Mouse (Mus musculus) heart, adult 8-10 months (tissue): Measurements from ENCODE around the gene Lin52. TPM values are rescaled to one million over a fixed set of nuclear protein-coding genes. Genes with fewer than 3 reads are reported as not detected.
"Not testable (repeated sequence)": the region's sequence is repeated elsewhere in the genome, so short reads cannot be mapped to it uniquely, and the experiment has no call there.

ENCODE experiments used
- DNase-seq: peaks from one replicate; pipeline ENCODE4 v3.0.0; 2022; ENCODE audit warnings: low spot score
- total RNA-seq, 4 experiments: library from RNA; stranded (reverse); gene quantifications; 2 replicates each; pipeline ENCODE4 v1.2.4; 2022

Gene Lin52
- total RNA-seq, 4 experiments from 2014 or later, result 11.2 to 13.4 (median 12.9) TPM

DNA sequence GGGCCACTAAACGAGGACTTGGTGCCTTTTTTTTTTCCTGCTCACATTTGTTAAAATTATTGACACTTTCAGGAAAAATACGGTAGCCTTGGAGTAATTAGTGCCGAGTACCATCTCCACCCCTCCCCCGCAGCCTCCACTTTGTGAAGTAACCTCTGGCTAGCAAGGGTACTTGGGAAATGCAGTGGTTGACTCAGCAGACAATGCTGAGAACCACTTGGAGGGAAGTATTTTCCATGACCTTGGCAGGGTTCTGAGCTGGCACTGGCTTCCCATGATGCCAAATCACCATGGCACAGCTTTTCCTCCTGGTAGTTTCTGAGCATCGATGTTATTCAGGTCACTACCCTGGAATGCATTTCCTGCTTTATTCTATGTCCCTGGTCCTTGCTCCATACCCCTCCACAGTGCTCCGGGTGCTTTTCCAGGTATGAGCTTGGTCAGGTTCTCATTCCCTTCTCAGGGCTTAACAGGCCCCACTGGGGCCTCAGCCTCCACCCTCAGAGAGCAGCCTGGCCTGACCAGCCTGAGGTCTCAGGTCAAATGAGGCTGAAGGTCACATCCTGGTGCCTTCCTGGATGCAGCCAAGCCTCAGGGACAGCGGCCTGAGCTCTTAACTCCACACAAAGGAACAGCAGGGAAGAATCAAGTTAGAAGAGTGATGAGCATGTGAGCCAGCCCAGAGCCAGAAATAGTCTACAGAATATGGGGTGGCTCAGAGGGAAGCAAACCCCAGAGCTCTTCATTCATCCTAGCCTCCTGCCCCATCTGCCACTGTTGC, 82.7 kb downstream of the Lin52 start:
- no peak for DNase-seq

GRCm38 (mm10) chr12:84539537-84539936, 88.3 kb downstream of the Lin52 start:
- DNase-seq, result not testable (repeated sequence)

GRCm38 (mm10) chr12:84541391-84541958, 90.3 kb downstream of the Lin52 start:
- DNase-seq, result no peak

- DNase-seq, result peak; percentile 19
These were observed 94.8 kb downstream of the Lin52 start for GRCm38 (mm10) chr12:84546028-84546427.

DNA sequence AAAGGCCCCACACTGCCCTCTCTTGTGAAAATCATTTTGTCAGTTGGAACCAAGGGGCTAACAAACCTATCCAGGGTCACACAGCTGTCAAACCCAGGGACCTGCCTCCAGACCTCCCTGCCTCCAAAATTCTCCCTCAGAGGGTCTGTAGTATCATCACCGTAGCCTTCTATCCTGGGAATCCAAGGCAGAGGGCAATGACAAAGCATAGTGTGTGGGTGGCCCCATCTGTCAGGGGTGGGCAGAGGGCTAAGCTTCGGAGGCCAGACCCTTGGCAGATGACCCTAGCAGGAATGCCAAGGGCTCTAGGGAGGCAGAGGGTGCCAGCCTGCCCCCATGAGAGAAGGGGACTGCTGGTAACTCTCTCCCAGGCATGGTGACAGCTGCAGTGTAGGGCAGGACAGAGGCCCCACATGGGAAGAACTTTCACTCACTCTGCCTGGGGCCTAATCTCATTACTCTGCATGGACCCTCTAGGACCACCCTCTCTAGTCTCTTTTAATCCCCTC, 95.4 kb downstream of the Lin52 start:
- DNase-seq, result no peak

- DNase-seq, result no peak
These were observed 97.0 kb downstream of the Lin52 start for GRCm38 (mm10) chr12:84548251-84548650.

DNA sequence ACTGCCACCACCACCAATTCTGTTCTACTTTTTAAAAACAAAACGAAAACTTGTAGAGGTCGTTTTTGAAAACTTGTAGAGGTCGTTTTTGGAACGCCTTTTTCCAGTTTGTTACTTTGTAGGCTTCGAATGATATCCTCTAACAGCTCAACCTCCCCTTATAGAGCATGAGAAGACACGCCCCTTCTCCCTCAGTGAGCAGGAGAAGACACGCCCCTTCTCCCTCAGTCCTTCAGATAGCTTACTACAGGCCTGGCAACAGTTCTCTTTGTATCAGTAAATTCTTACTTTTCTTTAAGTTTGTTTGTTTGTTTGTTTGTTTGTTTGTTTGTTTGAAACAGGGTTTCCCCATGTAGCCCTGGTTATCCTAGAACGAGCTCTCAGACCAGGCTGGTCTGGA, 104.0 kb downstream of the Lin52 start:
- DNase-seq, result no peak

- DNase-seq, result no peak
These were observed 111.3 kb downstream of the Lin52 start for GRCm38 (mm10) chr12:84562558-84562957.

- no peak for DNase-seq
These were observed 116.4 kb downstream of the Lin52 start for GRCm38 (mm10) chr12:84567576-84567975.

GRCm38 (mm10) chr12:84569336-84569970, 118.2 kb downstream of the Lin52 start, which contains the start of gene Vsx2:
TSS of gene Vsx2 (plus strand) at chr12:84569762.
- DNase-seq, result no peak

GRCm38 (mm10) chr12:84569976-84570693, 118.9 kb downstream of the Lin52 start:
- no peak for DNase-seq

DNA sequence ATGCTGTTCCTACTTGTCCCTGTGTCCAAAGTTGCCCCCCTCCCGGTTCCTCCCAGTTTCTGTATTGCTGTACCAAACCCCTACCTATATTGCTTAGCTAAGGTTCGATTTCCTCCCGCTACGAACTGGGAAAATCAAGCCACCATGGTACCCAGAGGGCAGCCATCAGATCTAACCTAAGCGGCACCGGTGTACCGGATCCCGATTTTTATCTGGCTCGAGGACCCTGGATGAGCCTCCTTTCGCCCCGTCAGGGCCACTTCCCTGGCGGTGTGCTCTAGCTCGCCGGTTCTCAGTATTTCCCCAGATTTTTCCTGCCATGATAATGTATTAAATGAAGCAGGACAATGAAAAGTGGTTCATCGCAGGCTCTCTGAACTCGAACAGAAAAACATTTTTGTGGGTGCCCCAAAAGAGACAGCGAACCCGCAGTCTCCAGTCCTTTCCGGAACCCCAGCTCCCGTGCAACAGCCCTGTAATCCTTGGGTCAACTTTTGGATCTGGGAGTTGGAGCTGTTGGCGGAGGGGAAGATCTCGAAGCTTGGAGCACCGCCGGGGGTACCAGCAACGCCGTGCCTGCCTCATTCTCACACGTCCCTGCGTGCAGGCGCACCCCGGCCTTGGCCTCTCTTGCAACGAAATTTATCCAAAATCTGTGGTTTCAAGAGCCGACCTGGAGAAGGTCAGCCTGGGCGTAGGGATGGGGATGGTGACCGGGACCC, 119.6 kb downstream of the Lin52 start:
- no peak for DNase-seq

DNA sequence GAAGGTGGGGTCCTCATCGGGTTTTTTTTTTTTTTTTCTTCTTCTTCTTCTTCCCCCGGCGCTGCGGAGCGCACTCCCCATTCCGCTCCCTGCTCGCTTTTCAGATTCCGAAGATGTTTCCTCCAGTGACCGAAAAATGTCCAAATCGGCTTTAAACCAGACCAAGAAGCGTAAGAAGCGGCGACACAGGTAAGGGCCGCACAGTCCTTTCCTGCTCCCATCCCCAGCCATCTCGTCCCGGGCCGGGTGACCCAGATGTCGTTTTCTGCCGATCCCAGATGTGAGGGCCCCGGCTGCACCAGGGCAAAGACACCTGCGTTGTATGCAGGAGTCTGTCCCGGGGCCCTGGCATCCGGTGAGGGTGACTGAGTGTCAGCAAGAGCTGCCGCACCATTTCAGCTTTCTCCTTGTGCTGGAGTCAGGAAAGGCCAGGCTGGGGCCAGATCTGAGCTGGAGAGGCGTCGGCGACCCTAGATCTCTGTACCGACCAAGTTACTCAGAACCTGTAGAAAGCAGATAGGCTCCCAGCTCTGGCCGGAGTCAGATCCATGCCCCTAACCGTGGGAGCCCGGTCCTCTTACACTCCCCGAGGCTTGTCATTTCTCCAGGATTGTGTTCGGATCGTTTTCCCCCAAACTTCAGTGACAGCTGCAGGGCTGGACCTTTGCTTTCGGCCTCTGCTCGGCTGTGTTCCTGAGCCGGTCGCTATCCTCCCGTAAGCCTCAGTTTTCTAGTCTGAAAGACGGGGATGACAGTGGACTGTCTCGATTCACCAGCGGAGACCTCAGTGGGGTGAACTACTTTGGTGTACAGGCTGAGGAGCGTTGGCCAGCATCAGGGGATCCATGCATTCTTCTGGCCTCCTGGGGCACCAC, 120.5 kb downstream of the Lin52 start:
- DNase-seq, result no peak

GRCm38 (mm10) chr12:84572341-84572720, 121.1 kb downstream of the Lin52 start:
- no peak for DNase-seq

DNA sequence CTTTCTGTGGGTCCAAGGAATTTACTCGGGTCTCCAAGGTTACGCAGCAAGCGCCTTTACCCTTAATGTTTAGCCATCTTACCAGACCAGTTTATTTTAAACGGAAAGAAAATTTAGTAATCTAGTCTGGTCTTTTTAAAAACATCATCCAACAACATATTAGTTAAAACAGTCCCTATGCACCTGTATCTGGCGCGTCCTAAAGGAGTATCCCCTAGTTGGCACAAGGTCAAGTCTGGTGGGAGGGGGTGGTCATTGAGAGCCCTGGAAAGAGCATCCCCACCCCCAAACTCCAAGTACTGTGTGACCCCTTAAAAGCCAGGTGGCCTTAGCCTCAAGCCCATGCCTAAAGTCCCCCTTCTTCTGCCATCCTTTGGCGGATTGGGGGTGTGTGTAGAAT, 121.9 kb downstream of the Lin52 start:
- DNase-seq, result no peak

- no peak for DNase-seq
These were observed 126.7 kb downstream of the Lin52 start for GRCm38 (mm10) chr12:84577768-84578439.

GRCm38 (mm10) chr12:84578440-84578770, 127.2 kb downstream of the Lin52 start:
- no peak for DNase-seq

DNA sequence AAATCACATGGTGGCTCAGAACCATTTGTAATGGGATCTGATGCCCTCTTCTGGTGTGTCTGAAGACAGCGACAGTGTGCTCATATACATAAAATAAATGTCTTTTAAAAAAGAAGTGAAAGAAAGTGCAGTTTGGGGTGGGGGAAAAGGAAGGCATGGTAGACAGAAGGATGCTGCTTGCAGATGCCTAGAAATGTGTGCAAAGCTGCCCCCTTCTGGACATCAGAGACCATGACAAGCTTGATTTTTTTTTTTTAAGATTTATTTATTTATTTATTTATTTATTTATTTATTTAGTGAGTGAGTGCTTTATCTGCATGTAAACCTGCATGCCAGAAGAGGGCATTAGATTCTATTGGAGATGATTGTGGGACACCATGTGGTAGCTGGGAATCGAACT, 130.1 kb downstream of the Lin52 start:
- no peak for DNase-seq

DNA sequence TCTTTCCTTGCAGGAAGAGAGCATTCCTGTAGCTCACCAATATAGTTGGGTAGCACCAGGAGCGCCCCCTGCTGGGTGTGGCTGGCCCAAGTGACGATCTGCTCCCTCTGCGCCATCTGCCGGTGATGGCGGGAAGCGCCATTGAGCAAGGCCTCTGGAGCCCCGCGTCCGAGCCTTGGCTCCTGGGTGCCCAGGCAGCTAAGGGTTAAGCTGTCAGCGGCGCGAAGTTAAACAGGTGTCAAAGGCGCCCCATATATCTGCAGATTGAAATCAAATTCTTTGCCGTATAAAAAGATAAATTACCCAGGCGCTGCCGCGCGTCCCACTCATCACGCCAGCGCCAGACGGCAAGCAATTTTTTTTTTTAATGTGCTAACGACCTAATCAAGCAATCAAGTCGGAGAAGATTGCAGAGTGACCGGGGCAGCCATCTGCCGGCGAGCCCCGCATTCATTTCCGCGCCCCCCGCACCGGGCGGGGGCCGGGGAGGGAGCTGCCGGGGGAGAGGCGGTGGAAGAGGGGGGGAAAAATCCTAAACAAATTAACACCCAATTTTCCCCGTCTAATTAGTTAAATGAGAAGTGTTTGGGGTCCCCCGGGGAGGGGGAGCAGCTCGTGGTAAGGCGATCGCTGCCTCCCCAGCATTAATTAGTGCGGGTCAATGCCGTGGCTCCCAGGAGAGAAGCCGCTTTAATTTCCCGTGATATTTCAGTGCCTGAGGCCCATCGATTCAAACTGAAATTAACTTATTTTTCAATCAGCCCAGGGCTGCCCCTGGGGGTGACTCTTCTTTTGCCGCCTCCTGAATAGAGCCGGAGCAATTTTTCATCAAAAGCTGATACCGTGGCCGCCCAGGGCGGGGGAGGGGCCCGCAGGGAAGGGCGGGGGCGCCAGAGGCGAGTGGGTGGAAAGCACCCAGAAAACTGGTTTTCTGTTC, 138.9 kb downstream of the Lin52 start:
- DNase-seq, result peak; percentile 88
